Mouse (Mus musculus): ENCODE measurements around the gene Cx3cl1. TPM values are rescaled to one million over a fixed set of nuclear protein-coding genes. Genes with fewer than 3 reads are reported as not detected.

Cx3cl1 gene
- total RNA-seq, 1 experiment from 2014 or later, result 25.2 TPM

Other genes with a start within 250 kb of the Cx3cl1 start
- 19.4 and 23.2 TPM in 2 replicates for gene Cpne2, start 239.0 kb upstream of the Cx3cl1 start, total RNA-seq (2021)
- 22.6 and 23.0 TPM in 2 replicates for gene Rspry1, start 170.1 kb upstream of the Cx3cl1 start, total RNA-seq (2021)
- gene Fam192a, start 170.0 kb upstream of the Cx3cl1 start, total RNA-seq (2021), result 39.8 and 49.6 TPM in 2 replicates
- gene Arl2bp, start 105.4 kb upstream of the Cx3cl1 start, total RNA-seq (2021), result 60.0 and 75.3 TPM in 2 replicates
- gene Pllp, start 75.7 kb upstream of the Cx3cl1 start, total RNA-seq (2021), result 0.67 TPM in 1 of 2 replicates, not detected in the other
- gene Ccl22, start 26.4 kb upstream of the Cx3cl1 start, total RNA-seq (2021), result not detected in 2 replicates
- 0.70 TPM in 1 of 2 replicates, not detected in the other for gene Ccl17, start 38.4 kb downstream of the Cx3cl1 start, total RNA-seq (2021)
- 199 and 209 TPM in 2 replicates for gene Coq9, start 66.3 kb downstream of the Cx3cl1 start, total RNA-seq (2021)
- gene Ciapin1, start 66.3 kb downstream of the Cx3cl1 start, total RNA-seq (2021), result 112 and 175 TPM in 2 replicates
- gene Polr2c, start 85.4 kb downstream of the Cx3cl1 start, total RNA-seq (2021), result 62.1 and 66.2 TPM in 2 replicates
- gene Dok4, start 104.3 kb downstream of the Cx3cl1 start, total RNA-seq (2021), result 8.8 and 15.3 TPM in 2 replicates
- gene Ccdc102a, start 146.1 kb downstream of the Cx3cl1 start, total RNA-seq (2021), result 7.7 and 8.8 TPM in 2 replicates
- gene Adgrg5, start 151.7 kb downstream of the Cx3cl1 start, total RNA-seq (2021), result 0.33 and 0.76 TPM in 2 replicates
- 11.7 and 20.7 TPM in 2 replicates for gene Adgrg1, start 202.7 kb downstream of the Cx3cl1 start, total RNA-seq (2021)
- 3.0 and 4.2 TPM in 2 replicates for gene Adgrg3, start 245.7 kb downstream of the Cx3cl1 start, total RNA-seq (2021)

All from adrenal gland, postnatal 25 days (tissue).